In genomic region chr2:167503896-167504349, GRCm38 (mm10) we compare ENCODE assay signal across 8 mouse cellular contexts. TPM values are rescaled to one million over a fixed set of nuclear protein-coding genes. Genes with fewer than 3 reads are reported as not detected.
DNase-seq lines count a peak whose midpoint lies in the region; ATAC-seq lines count a peak whose summit lies in the region.

No protein-coding gene starts in this region.

- H3K9me3 ChIP-seq in forebrain, embryonic 11.5 days (ENCODE audit: control insufficient read depth, low read length): no peaks in the 10 kb centered on the region
- H3K9me3 ChIP-seq in hindbrain, embryonic 15.5 days: no peaks in the 10 kb centered on the region
- H3K9me3 ChIP-seq in liver, embryonic 12.5 days (replicated peaks): no peaks in the 10 kb centered on the region

- H3K4me1 ChIP-seq in forebrain, embryonic 11.5 days (replicated peaks; ENCODE audit: control insufficient read depth, insufficient read depth, low read length): peaks cover 16% of the 10 kb centered on the region
- peaks cover 37% of the 10 kb centered on the region for H3K4me1 ChIP-seq in hindbrain, embryonic 15.5 days (replicated peaks)
- H3K4me1 ChIP-seq in liver, embryonic 12.5 days: peaks cover 52% of the 10 kb centered on the region

- H3K27me3 ChIP-seq in forebrain, embryonic 11.5 days (ENCODE audit: control insufficient read depth, insufficient read depth, low read length): no peaks in the 10 kb centered on the region
- no peaks in the 10 kb centered on the region for H3K27me3 ChIP-seq in hindbrain, embryonic 15.5 days
- H3K27me3 ChIP-seq in liver, embryonic 12.5 days (replicated peaks): no peaks in the 10 kb centered on the region

- no peak overlapping the region for H3K27ac ChIP-seq in forebrain, embryonic 11.5 days (ENCODE audit: low read depth, low read length)
- H3K27ac ChIP-seq in hindbrain, embryonic 15.5 days (replicated peaks): peak overlapping the region; percentile 89
- H3K27ac ChIP-seq in liver, embryonic 12.5 days: peak overlapping the region; percentile 81

- ATAC-seq in forebrain, embryonic 11.5 days (replicated peaks; ENCODE audit: low FRiP score): peak; percentile 23
- peak; percentile 6; the same call in 1 of the 2 replicates for ATAC-seq in hindbrain, embryonic 15.5 days (ENCODE audit: low FRiP score, low read depth)
- peak; percentile 23 for ATAC-seq in liver, embryonic 12.5 days

- DNase-seq in gastrocnemius, adult 18-20 months (ENCODE audit: low spot score): peak; percentile 38
- DNase-seq in gastrocnemius, postnatal 4 days (ENCODE audit: low spot score in 2 of 2): no peak
- peak; percentile 57 for DNase-seq in brain, adult 2 months (ENCODE audit: low read depth, low spot score)
- DNase-seq in forebrain, embryonic 11.5 days (ENCODE audit: low spot score): peak; percentile 68
- peak; percentile 62 for DNase-seq in neural tube, embryonic 10.5 days (ENCODE audit: extremely low spot score, low spot score)
- peak; percentile 55 for DNase-seq in urinary bladder, postnatal 25 days (ENCODE audit: low spot score)

- WGBS in forebrain, embryonic 11.5 days: under 1% methylated on average over 32 of the region's 32 CpGs
- under 1% methylated on average over 32 of the region's 32 CpGs for WGBS in hindbrain, embryonic 15.5 days
- WGBS in liver, embryonic 12.5 days (ENCODE audit: insufficient replicate concordance): 1% methylated on average over 32 of the region's 32 CpGs

- peak overlapping the region; percentile 97 for H3K4me3 ChIP-seq in forebrain, embryonic 11.5 days (ENCODE audit: low read depth, low read length)
- peak overlapping the region; percentile 85 for H3K4me3 ChIP-seq in hindbrain, embryonic 15.5 days
- H3K4me3 ChIP-seq in liver, embryonic 12.5 days: peak overlapping the region; percentile 81

- H3K36me3 ChIP-seq in forebrain, embryonic 11.5 days (ENCODE audit: control insufficient read depth, insufficient read depth, low read length): no peaks in the 10 kb centered on the region; the same call in 1 of the 2 replicates
- peaks cover 8% of the 10 kb centered on the region for H3K36me3 ChIP-seq in hindbrain, embryonic 15.5 days
- peaks cover 34% of the 10 kb centered on the region for H3K36me3 ChIP-seq in liver, embryonic 12.5 days

- H3K9ac ChIP-seq in forebrain, embryonic 11.5 days (ENCODE audit: low read length): peak overlapping the region; percentile 95
- H3K9ac ChIP-seq in hindbrain, embryonic 15.5 days: peak overlapping the region; percentile 84
- peak overlapping the region; percentile 88 for H3K9ac ChIP-seq in liver, embryonic 12.5 days

- H3K4me2 ChIP-seq in forebrain, embryonic 11.5 days (ENCODE audit: low read depth, low read length, severe bottlenecking): peak overlapping the region; percentile 72
- H3K4me2 ChIP-seq in hindbrain, embryonic 15.5 days: peak overlapping the region; percentile 90
- H3K4me2 ChIP-seq in liver, embryonic 12.5 days: peak overlapping the region; percentile 95

RNA-seq across cellular contexts. Expression of gene Spata2, which starts 11.2 kb away (rescaled TPM):
- total RNA-seq in gastrocnemius, adult 18-20 months (2021): 10 to 100 TPM; 18.4 to 19.5 TPM
- 10 to 100 TPM; 16.2 to 19.5 TPM for total RNA-seq in gastrocnemius, postnatal 4 days (2021)
- polyA plus RNA-seq in forebrain, embryonic 11.5 days (2014; fragmentation: Nextera tagmentation; extraction: Ambion mirVana): 23.0 and 24.1 TPM in 2 replicates
- 30.7 and 33.4 TPM in 2 replicates for polyA plus RNA-seq in hindbrain, embryonic 15.5 days (2015; fragmentation: Nextera tagmentation; extraction: Ambion mirVana)
- polyA plus RNA-seq in liver, embryonic 12.5 days (2016; fragmentation: Nextera tagmentation; extraction: Ambion mirVana): 11.0 TPM in 2 replicates

RNA-seq across cellular contexts. Expression of gene Rnf114, which starts 11.5 kb away (rescaled TPM):
- total RNA-seq in gastrocnemius, adult 18-20 months (2021): 10 to 100 TPM; 37.5 to 45.6 TPM
- total RNA-seq in gastrocnemius, postnatal 4 days (2021): 10 to 100 TPM; 22.6 to 23.3 TPM
- 133 and 145 TPM in 2 replicates for polyA plus RNA-seq in forebrain, embryonic 11.5 days (2014; fragmentation: Nextera tagmentation; extraction: Ambion mirVana)
- 112 and 115 TPM in 2 replicates for polyA plus RNA-seq in hindbrain, embryonic 15.5 days (2015; fragmentation: Nextera tagmentation; extraction: Ambion mirVana)
- 37.6 and 37.9 TPM in 2 replicates for polyA plus RNA-seq in liver, embryonic 12.5 days (2016; fragmentation: Nextera tagmentation; extraction: Ambion mirVana)

RNA-seq across cellular contexts. Expression of gene Snai1, which starts 34.1 kb away (rescaled TPM):
- 1 to 10 TPM in 1 of 2 experiments, under 1 TPM in 1; 0.73 to 1.0 TPM for total RNA-seq in gastrocnemius, adult 18-20 months (2021)
- total RNA-seq in gastrocnemius, postnatal 4 days (2021): 1 to 10 TPM; 6.3 to 7.0 TPM
- polyA plus RNA-seq in forebrain, embryonic 11.5 days (2014; fragmentation: Nextera tagmentation; extraction: Ambion mirVana): 25.1 and 27.8 TPM in 2 replicates
- polyA plus RNA-seq in hindbrain, embryonic 15.5 days (2015; fragmentation: Nextera tagmentation; extraction: Ambion mirVana): 5.9 and 6.6 TPM in 2 replicates
- 4.9 and 5.0 TPM in 2 replicates for polyA plus RNA-seq in liver, embryonic 12.5 days (2016; fragmentation: Nextera tagmentation; extraction: Ambion mirVana)

Comparison
In these comparisons a context has a peak if more than half of its experiments do, and no peak if none do; other contexts are left out.
1. DNase-seq: peak in gastrocnemius, adult 18-20 months (single experiment), brain, adult 2 months (single experiment), forebrain, embryonic 11.5 days (single experiment), neural tube, embryonic 10.5 days (single experiment) and urinary bladder, postnatal 25 days (single experiment); none in gastrocnemius, postnatal 4 days (0 of 2).
2. Peak in every context shown above with its lines, with median percentiles within 50 percentile points of each other: ATAC-seq, H3K4me2 ChIP-seq, H3K4me3 ChIP-seq and H3K9ac ChIP-seq.